Mouse (Mus musculus): ENCODE results near the gene Abcb11. TPM values are rescaled to one million over a fixed set of nuclear protein-coding genes. Genes with fewer than 3 reads are reported as not detected.
"Not testable (repeated sequence)": the region's sequence is repeated elsewhere in the genome, so short reads cannot be mapped to it uniquely, and the experiment has no call there.

Gene Abcb11
- polyA plus RNA-seq, 1 experiment from 2014 or later, result 0.13 TPM

DNA sequence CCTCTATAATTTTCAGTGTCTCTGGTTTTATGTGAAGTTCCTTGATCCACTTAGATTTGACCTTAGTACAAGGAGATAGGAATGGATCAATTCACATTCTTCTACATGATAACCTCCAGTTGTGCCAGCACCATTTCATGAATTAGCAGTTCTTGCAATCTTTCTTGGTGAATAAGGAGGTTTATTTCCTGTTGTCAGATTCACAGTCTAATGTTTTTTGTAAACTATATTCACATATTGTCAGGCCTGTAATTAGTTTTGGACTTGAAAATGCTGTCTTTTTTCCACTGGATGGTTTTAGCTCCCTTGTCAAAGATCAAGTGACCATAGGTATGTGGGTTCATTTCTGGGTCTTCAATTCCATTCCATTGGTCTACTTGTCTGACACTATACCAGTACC, 13.0 kb upstream of the Abcb11 start:
- not testable (repeated sequence) for H3K4me1 ChIP-seq (ENCODE audit: control insufficient read depth, insufficient read depth, low read length); H3K9me3 ChIP-seq (replicated peaks; ENCODE audit: control insufficient read depth, low read length); H3K9ac ChIP-seq (ENCODE audit: low read length); H3K36me3 ChIP-seq (ENCODE audit: control insufficient read depth, insufficient read depth); H3K4me3 ChIP-seq (ENCODE audit: low read length); H3K4me2 ChIP-seq (ENCODE audit: low read depth, low read length); H3K27me3 ChIP-seq (ENCODE audit: control insufficient read depth, insufficient read depth, low read length); H3K27ac ChIP-seq (ENCODE audit: low read length)
- ATAC-seq (replicated peaks; ENCODE audit: extremely low read depth, insufficient read depth, low FRiP score), result peak; percentile 100

DNA sequence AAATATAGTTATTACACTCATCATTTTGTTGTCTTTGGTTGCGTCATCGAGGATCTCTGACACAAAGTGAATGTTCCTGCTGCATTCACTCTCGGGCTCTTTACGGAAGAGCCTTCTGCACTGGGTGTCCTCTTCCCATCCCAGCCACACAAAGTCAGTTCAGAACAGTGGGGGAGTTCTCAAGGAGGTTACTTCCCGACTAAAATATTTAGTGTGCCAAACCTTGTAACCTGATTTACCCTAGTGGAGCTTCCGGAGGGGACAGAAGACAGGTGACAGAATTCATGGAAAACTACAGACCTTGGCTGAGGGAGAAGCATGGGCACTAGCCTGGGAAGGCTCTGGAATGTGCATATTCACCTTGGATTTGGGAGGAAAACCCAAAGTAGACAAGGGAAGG, 910 bp downstream of the Abcb11 start:
- H3K27ac ChIP-seq (ENCODE audit: low read length), result no peak overlapping the region
- ATAC-seq (replicated peaks; ENCODE audit: extremely low read depth, insufficient read depth, low FRiP score), result no peak
- no peak overlapping the region for H3K9ac ChIP-seq (ENCODE audit: low read length)
- WGBS, result 84% methylated on average over 6 of the region's 6 CpGs
- no peaks in the 10 kb centered on the region for H3K4me1 ChIP-seq (ENCODE audit: control insufficient read depth, insufficient read depth, low read length)
- no peak overlapping the region for H3K4me3 ChIP-seq (ENCODE audit: low read length)
- no peaks in the 10 kb centered on the region for H3K27me3 ChIP-seq (ENCODE audit: control insufficient read depth, insufficient read depth, low read length)
- H3K36me3 ChIP-seq (ENCODE audit: control insufficient read depth, insufficient read depth), result no peaks in the 10 kb centered on the region
- H3K4me2 ChIP-seq (ENCODE audit: low read depth, low read length), result no peak overlapping the region
- no peaks in the 10 kb centered on the region for H3K9me3 ChIP-seq (replicated peaks; ENCODE audit: control insufficient read depth, low read length)

DNA sequence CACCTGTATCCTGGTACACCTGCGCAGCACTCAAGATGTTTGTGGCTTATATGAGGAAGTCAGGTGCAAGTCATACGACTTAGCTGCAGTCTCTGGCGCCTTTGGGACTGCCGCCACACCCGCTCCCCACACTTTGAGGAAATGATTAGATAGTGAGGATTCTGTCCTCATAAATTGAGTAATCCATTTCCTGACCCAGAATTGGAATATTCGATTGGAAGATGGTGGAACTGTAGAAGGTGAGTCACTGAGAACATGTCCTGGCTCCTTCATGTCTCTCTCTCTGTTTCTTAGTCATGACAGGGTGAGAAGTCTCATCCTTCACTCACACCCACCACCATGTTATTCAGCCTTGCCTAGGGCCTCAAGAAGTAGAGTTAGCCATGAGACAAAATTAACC, 10.9 kb downstream of the Abcb11 start:
- H3K27ac ChIP-seq (ENCODE audit: low read length); H3K4me2 ChIP-seq (ENCODE audit: low read depth, low read length); H3K36me3 ChIP-seq (ENCODE audit: control insufficient read depth, insufficient read depth); H3K4me1 ChIP-seq (ENCODE audit: control insufficient read depth, insufficient read depth, low read length); H3K4me3 ChIP-seq (ENCODE audit: low read length); H3K9ac ChIP-seq (ENCODE audit: low read length); H3K9me3 ChIP-seq (replicated peaks; ENCODE audit: control insufficient read depth, low read length); ATAC-seq (replicated peaks; ENCODE audit: extremely low read depth, insufficient read depth, low FRiP score); H3K27me3 ChIP-seq (ENCODE audit: control insufficient read depth, insufficient read depth, low read length): not testable (repeated sequence)
- 87% methylated on average over 5 of the region's 6 CpGs for WGBS

DNA sequence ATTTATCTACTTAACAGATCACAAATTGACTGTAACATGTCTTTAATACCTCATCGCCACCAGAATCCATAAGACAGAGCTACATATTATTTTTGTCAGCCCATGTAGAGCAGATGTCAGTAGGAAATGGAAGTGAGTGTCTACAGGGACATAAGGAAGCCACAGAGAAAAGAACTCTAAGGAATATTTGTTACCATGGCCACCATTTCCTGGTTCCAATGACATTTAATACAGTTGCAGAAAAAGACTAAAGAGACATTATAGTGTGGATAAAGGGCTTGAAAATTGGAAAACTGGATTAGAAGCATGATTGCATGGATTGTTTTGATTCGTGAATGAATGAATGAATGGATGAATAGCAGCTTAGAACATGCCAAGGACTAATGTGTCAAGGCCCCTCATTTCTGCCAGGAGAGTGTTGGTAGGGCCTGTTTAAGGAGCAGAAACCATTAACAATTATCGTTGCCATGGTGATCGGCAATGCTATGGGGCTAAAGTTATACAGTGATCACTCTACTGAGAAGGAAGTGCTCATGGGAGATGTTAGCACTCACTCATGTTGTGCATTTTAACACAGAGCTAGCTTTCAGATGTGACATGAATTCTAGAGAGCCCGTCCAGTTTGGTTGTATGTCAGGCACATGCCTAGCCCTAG, 13.8 kb downstream of the Abcb11 start:
- Histone ChIP-seq H3K4me1 (ENCODE audit: control insufficient read depth, insufficient read depth, low read length) (no peaks in the 10 kb centered on the region), H3K36me3 (ENCODE audit: control insufficient read depth, insufficient read depth) (no peaks in the 10 kb centered on the region), H3K9ac (ENCODE audit: low read length) (no peak overlapping the region), H3K4me2 (ENCODE audit: low read depth, low read length) (no peak overlapping the region), H3K4me3 (ENCODE audit: low read length) (no peak overlapping the region), H3K9me3 (replicated peaks; ENCODE audit: control insufficient read depth, low read length) (no peaks in the 10 kb centered on the region), H3K27me3 (ENCODE audit: control insufficient read depth, insufficient read depth, low read length) (no peaks in the 10 kb centered on the region), H3K27ac (ENCODE audit: low read length) (no peak overlapping the region)
- ATAC-seq (replicated peaks; ENCODE audit: extremely low read depth, insufficient read depth, low FRiP score), result no peak
- 82% methylated on average over 5 of the region's 5 CpGs for WGBS

DNA sequence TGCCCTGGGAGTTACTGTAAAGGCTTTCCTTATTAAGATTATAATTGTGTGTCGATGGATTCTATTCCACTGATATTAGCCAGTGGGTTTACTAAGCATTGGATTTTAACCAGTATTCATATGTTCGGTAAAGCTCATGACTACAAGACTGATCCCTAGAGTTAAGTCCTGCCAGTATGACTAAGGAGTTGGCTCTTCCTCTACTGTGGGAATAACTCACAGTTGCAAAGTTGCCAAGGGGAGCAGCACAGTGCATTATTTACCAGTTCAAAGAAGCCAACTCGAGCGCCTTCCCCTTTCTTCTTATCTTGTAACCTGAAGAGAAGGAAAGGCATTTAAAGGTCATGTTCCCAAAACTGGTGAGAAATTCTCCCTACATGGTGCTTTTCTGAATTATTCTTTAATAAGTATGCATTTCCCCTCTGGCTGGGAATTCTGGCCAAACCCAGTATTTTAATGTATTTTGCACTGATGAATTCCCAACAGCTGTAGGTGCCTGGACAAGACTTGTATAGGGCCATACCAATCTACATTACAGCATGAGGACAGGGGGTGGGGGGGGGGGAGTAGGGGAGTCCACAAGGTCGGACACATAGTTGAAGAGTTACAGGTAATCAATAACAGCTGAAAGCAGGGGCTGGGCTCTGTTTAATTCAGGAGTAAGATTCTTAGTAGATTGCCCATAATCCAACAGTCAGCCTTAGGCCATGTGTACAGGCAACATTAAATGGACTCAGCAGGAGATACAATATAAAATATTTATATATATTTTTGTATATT, 17.3 kb downstream of the Abcb11 start:
- 67% methylated on average over 5 of the region's 5 CpGs for WGBS
- ATAC-seq (replicated peaks; ENCODE audit: extremely low read depth, insufficient read depth, low FRiP score), result no peak
- H3K9me3 ChIP-seq (replicated peaks; ENCODE audit: control insufficient read depth, low read length), result no peaks in the 10 kb centered on the region
- H3K9ac ChIP-seq (ENCODE audit: low read length), result no peak overlapping the region
- H3K4me1 ChIP-seq (ENCODE audit: control insufficient read depth, insufficient read depth, low read length), result no peaks in the 10 kb centered on the region
- no peak overlapping the region for H3K4me2 ChIP-seq (ENCODE audit: low read depth, low read length)
- H3K27ac ChIP-seq (ENCODE audit: low read length), result no peak overlapping the region
- no peak overlapping the region for H3K4me3 ChIP-seq (ENCODE audit: low read length)
- no peaks in the 10 kb centered on the region for H3K36me3 ChIP-seq (ENCODE audit: control insufficient read depth, insufficient read depth)
- no peaks in the 10 kb centered on the region for H3K27me3 ChIP-seq (ENCODE audit: control insufficient read depth, insufficient read depth, low read length)

DNA sequence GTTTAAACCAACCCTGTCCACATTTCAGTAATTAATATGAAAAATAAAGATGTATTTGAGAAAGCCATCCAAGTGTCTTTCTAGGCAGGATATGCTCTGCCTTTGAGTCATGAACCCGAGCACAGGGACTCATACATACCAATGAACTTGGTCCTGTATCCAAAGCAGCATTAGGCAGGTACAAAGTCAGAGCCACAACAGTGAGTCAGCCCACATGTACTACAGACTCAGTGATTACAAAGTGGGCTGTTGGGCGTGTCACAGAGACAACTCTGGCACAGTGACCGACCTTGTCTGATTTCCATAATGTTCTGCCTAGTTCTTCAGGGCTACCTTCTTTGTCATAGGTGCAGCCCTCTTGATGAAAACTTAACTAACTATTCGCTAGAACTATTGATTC, 19.4 kb downstream of the Abcb11 start:
- Histone ChIP-seq H3K4me1 (ENCODE audit: control insufficient read depth, insufficient read depth, low read length) (no peaks in the 10 kb centered on the region), H3K27ac (ENCODE audit: low read length) (no peak overlapping the region), H3K4me3 (ENCODE audit: low read length) (no peak overlapping the region), H3K27me3 (ENCODE audit: control insufficient read depth, insufficient read depth, low read length) (no peaks in the 10 kb centered on the region), H3K4me2 (ENCODE audit: low read depth, low read length) (no peak overlapping the region), H3K9me3 (replicated peaks; ENCODE audit: control insufficient read depth, low read length) (no peaks in the 10 kb centered on the region), H3K36me3 (ENCODE audit: control insufficient read depth, insufficient read depth) (no peaks in the 10 kb centered on the region), H3K9ac (ENCODE audit: low read length) (no peak overlapping the region)
- ATAC-seq (replicated peaks; ENCODE audit: extremely low read depth, insufficient read depth, low FRiP score), result no peak
- 75% methylated on average over 4 of the region's 4 CpGs for WGBS

DNA sequence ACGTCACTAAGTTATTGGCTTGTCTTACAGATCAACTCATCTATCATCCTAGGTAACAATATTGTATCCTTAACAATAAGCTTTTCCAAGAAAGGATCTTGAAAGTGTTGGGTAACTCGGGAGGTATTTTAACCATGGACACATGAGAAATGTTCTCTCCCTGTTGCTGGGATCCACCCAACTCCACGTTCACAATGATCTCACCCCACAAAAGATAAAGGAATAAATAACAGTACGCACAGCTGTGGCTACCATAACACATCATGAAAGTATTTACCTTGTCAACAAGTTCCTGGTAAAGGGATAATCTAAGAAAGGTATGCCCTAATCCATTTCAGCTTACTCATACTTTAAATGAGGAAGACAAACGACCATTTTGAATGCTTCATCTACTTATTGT, 21.0 kb downstream of the Abcb11 start:
- Histone ChIP-seq H3K4me3 (ENCODE audit: low read length) (no peak overlapping the region), H3K9ac (ENCODE audit: low read length) (no peak overlapping the region), H3K27ac (ENCODE audit: low read length) (no peak overlapping the region), H3K9me3 (replicated peaks; ENCODE audit: control insufficient read depth, low read length) (no peaks in the 10 kb centered on the region), H3K4me2 (ENCODE audit: low read depth, low read length) (no peak overlapping the region), H3K36me3 (ENCODE audit: control insufficient read depth, insufficient read depth) (no peaks in the 10 kb centered on the region), H3K4me1 (ENCODE audit: control insufficient read depth, insufficient read depth, low read length) (no peaks in the 10 kb centered on the region), H3K27me3 (ENCODE audit: control insufficient read depth, insufficient read depth, low read length) (no peaks in the 10 kb centered on the region)
- WGBS, result 60% methylated on average over 5 of the region's 5 CpGs
- no peak for ATAC-seq (replicated peaks; ENCODE audit: extremely low read depth, insufficient read depth, low FRiP score)

DNA sequence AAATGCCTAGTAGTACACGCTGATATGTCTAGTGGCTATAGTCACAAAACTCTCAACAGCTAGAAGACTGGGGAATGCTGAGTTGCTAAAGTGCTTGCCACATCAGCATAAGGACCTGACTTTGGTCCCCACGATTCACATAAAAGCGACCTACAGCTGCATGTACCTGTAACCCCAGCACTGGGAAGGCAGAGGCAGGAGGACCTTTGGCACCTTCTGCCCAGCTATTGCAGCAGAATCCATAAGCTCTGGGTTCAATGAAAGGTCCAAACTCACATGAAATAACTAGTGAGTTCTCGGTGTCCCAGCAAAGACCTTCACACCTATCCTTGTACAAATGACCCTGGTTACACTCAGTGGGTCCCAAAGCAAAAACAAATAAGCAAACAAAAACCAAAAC, 31.1 kb downstream of the Abcb11 start:
- 91% methylated on average over 4 of the region's 4 CpGs for WGBS
- Histone ChIP-seq H3K9me3 (replicated peaks; ENCODE audit: control insufficient read depth, low read length) (no peaks in the 10 kb centered on the region), H3K27me3 (ENCODE audit: control insufficient read depth, insufficient read depth, low read length) (no peaks in the 10 kb centered on the region), H3K4me1 (ENCODE audit: control insufficient read depth, insufficient read depth, low read length) (no peaks in the 10 kb centered on the region), H3K4me2 (ENCODE audit: low read depth, low read length) (no peak overlapping the region), H3K27ac (ENCODE audit: low read length) (no peak overlapping the region), H3K36me3 (ENCODE audit: control insufficient read depth, insufficient read depth) (no peaks in the 10 kb centered on the region), H3K9ac (ENCODE audit: low read length) (no peak overlapping the region), H3K4me3 (ENCODE audit: low read length) (no peak overlapping the region)
- ATAC-seq (replicated peaks; ENCODE audit: extremely low read depth, insufficient read depth, low FRiP score), result no peak

DNA sequence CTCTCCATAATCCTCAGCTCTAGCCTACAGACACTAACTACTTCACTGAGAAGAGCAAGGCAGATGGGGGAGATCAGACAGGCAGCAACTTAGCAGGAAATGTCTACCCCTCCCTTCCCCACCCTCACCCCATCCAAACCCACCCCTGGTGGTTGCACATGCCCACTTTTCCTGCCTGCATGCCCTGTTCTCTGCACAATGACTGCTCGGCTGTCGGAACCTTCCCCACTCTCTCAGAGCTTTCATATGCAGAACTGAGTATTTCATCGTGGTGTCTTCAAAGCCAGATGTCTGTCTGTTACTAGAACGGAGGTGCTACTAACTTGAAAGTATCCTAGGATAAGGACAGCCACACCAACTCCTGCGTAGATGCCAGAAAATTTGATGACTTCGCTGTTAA, 34.3 kb downstream of the Abcb11 start:
- 68% methylated on average over 6 of the region's 6 CpGs for WGBS
- H3K4me1 ChIP-seq (ENCODE audit: control insufficient read depth, insufficient read depth, low read length), result no peaks in the 10 kb centered on the region
- H3K27me3 ChIP-seq (ENCODE audit: control insufficient read depth, insufficient read depth, low read length), result no peaks in the 10 kb centered on the region

More for the DNA sequence above, 34.3 kb downstream of the Abcb11 start:
- H3K4me2 ChIP-seq (ENCODE audit: low read depth, low read length), result no peak overlapping the region
- no peak for ATAC-seq (replicated peaks; ENCODE audit: extremely low read depth, insufficient read depth, low FRiP score)
- no peak overlapping the region for H3K4me3 ChIP-seq (ENCODE audit: low read length)
- no peak overlapping the region for H3K27ac ChIP-seq (ENCODE audit: low read length)
- no peak overlapping the region for H3K9ac ChIP-seq (ENCODE audit: low read length)
- no peaks in the 10 kb centered on the region for H3K36me3 ChIP-seq (ENCODE audit: control insufficient read depth, insufficient read depth)
- no peaks in the 10 kb centered on the region for H3K9me3 ChIP-seq (replicated peaks; ENCODE audit: control insufficient read depth, low read length)

All from heart, embryonic 16.5 days (tissue).